Mouse (Mus musculus): Measurements from ENCODE around the gene Cchcr1. TPM values are rescaled to one million over a fixed set of nuclear protein-coding genes. Genes with fewer than 3 reads are reported as not detected.

Gene Cchcr1
- 3.9 and 5.0 TPM in 2 replicates for polyA plus RNA-seq (2015; fragmentation: Nextera tagmentation; extraction: Ambion mirVana)

GRCm38 (mm10) chr17:35516652-35517500 is at the start of gene Cchcr1, which contains the start of gene Tcf19:
Gene Cchcr1, plus strand, starts transcription at chr17:35517100.
Gene Tcf19, minus strand, starts transcription at chr17:35516824.

GRCm38 (mm10) chr17:35469842-35470751 is 46.8 kb upstream of the Cchcr1 start, which contains the start of gene H2-Q10:
Gene H2-Q10, plus strand, starts transcription at chr17:35470089.

GRCm38 (mm10) chr17:35505776-35506175 is 11.1 kb upstream of the Cchcr1 start, which contains the start of gene Pou5f1:
Gene Pou5f1, plus strand, starts transcription at chr17:35506018.

GRCm38 (mm10) chr17:35532901-35533300 is 16.0 kb downstream of the Cchcr1 start, which contains the start of gene Psors1c2:
Gene Psors1c2, plus strand, starts transcription at chr17:35533201.

GRCm38 (mm10) chr17:35551881-35552414 is 35.0 kb downstream of the Cchcr1 start, which contains the start of gene Cdsn:
Gene Cdsn, plus strand, starts transcription at chr17:35552128.

GRCm38 (mm10) chr17:35567150-35567549 is 50.2 kb downstream of the Cchcr1 start, which contains the start of gene 2300002M23Rik:
Gene 2300002M23Rik, plus strand, starts transcription at chr17:35567450.

Other genes starting within 250 kb of the Cchcr1 start
- not detected in 2 replicates for gene H2-Q1, start 196.7 kb upstream of the Cchcr1 start, polyA plus RNA-seq (2015; fragmentation: Nextera tagmentation; extraction: Ambion mirVana)
- gene H2-Q2, start 174.9 kb upstream of the Cchcr1 start, polyA plus RNA-seq (2015; fragmentation: Nextera tagmentation; extraction: Ambion mirVana) = not detected in 2 replicates
- gene H2-Q4, start 137.5 kb upstream of the Cchcr1 start, polyA plus RNA-seq (2015; fragmentation: Nextera tagmentation; extraction: Ambion mirVana) = 2.4 and 3.8 TPM in 2 replicates
- 0.49 and 0.79 TPM in 2 replicates for gene H2-Q6, start 92.2 kb upstream of the Cchcr1 start, polyA plus RNA-seq (2015; fragmentation: Nextera tagmentation; extraction: Ambion mirVana)
- gene H2-Q7, start 77.9 kb upstream of the Cchcr1 start, polyA plus RNA-seq (2015; fragmentation: Nextera tagmentation; extraction: Ambion mirVana) = 1.3 and 1.7 TPM in 2 replicates
- 0.62 and 1.2 TPM in 2 replicates for gene H2-Q10, start 47.0 kb upstream of the Cchcr1 start, polyA plus RNA-seq (2015; fragmentation: Nextera tagmentation; extraction: Ambion mirVana)
- not detected in 2 replicates for gene Pou5f1, start 11.1 kb upstream of the Cchcr1 start, polyA plus RNA-seq (2015; fragmentation: Nextera tagmentation; extraction: Ambion mirVana)
- gene Tcf19, start 276 bp upstream of the Cchcr1 start, polyA plus RNA-seq (2015; fragmentation: Nextera tagmentation; extraction: Ambion mirVana) = 20.3 and 26.5 TPM in 2 replicates
- not detected in 2 replicates for gene Psors1c2, start 16.1 kb downstream of the Cchcr1 start, polyA plus RNA-seq (2015; fragmentation: Nextera tagmentation; extraction: Ambion mirVana)
- 0.42 and 7.0 TPM in 2 replicates for gene Cdsn, start 35.0 kb downstream of the Cchcr1 start, polyA plus RNA-seq (2015; fragmentation: Nextera tagmentation; extraction: Ambion mirVana)
- not detected in 2 replicates for gene 2300002M23Rik, start 50.4 kb downstream of the Cchcr1 start, polyA plus RNA-seq (2015; fragmentation: Nextera tagmentation; extraction: Ambion mirVana)
- not detected in 2 replicates for gene Sfta2, start 84.4 kb downstream of the Cchcr1 start, polyA plus RNA-seq (2015; fragmentation: Nextera tagmentation; extraction: Ambion mirVana)
- gene Gm9573, start 109.5 kb downstream of the Cchcr1 start, polyA plus RNA-seq (2015; fragmentation: Nextera tagmentation; extraction: Ambion mirVana) = not detected in 2 replicates
- not detected in 2 replicates for gene Mucl3, start 126.6 kb downstream of the Cchcr1 start, polyA plus RNA-seq (2015; fragmentation: Nextera tagmentation; extraction: Ambion mirVana)
- 7.1 and 7.7 TPM in 2 replicates for gene Vars2, start 150.5 kb downstream of the Cchcr1 start, polyA plus RNA-seq (2015; fragmentation: Nextera tagmentation; extraction: Ambion mirVana)
- 26.0 and 26.3 TPM in 2 replicates for gene Gtf2h4, start 156.6 kb downstream of the Cchcr1 start, polyA plus RNA-seq (2015; fragmentation: Nextera tagmentation; extraction: Ambion mirVana)
- gene Ddr1, start 187.5 kb downstream of the Cchcr1 start, polyA plus RNA-seq (2015; fragmentation: Nextera tagmentation; extraction: Ambion mirVana) = 31.1 and 31.6 TPM in 2 replicates

All from skeletal muscle tissue, postnatal 0 days (tissue).